Mouse (Mus musculus) heart, adult 10 weeks (tissue): Measurements from ENCODE around the gene Itch. TPM values are rescaled to one million over a fixed set of nuclear protein-coding genes. Genes with fewer than 3 reads are reported as not detected.

Experiments used
- polyA plus RNA-seq: library from polyadenylated mRNA; stranded (reverse); fragments of 350-450 nt; fragmentation: Illumina TruSeq; extraction: RNeasy Lipid Tissue Mini Kit (QIAGEN cat#74804); gene quantifications from one replicate; pipeline ENCODE4 v1.2.3, GENCODE M21; 2014; ENCODE audit warnings: low read depth, low replicate concordance

Gene Itch
- 19.6 TPM for polyA plus RNA-seq

DNA sequence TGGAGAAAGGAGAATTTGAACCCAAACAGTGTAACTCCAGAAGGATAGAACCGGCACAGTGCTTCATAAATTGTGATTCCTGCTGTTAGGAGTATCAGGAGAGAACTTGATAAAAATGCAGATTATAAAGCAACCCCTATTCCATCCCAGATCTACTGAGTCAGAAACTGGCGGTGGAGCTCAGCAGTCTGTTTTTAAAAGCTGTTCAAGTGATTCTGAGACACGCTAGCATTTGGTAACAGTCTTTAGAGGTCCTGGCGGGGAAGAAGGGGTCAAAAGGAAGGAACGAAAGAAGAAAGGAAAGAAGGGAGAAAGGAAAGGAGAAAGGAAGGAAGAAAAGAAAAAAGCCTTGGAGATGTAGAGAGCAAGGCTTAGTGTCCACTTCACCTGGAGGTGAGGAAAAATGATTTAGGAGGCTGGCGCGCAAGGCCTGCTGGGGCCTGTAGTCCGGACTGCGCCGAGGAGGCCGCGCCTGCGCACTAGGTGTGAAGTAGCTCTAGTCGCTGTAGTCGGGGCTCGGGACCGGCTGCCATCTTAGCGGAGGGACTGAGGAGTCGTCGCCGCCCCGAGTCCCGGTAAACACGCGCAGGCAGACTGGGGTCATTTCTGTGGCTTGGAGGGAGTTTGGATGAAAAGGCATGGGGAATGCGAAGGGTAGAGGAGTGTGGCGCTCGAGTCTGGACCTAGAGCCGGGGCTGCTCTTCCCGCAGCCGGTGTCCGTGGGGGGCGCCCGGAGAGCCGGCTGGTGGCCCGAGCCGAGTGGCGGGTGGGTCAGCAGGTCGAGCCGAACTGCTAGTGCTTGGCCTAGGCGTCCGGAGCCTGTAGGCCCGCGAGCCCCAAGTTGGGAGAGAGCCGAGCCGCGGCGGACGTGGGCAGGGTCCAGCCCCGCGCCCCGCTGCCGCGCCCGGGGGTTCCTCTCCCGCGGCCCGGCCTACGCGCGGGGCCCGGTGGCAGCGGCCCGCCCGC lies at the start of gene Itch:
Gene Itch (plus strand): TSS at position 499 of the 966 bp plus-strand sequence.

DNA sequence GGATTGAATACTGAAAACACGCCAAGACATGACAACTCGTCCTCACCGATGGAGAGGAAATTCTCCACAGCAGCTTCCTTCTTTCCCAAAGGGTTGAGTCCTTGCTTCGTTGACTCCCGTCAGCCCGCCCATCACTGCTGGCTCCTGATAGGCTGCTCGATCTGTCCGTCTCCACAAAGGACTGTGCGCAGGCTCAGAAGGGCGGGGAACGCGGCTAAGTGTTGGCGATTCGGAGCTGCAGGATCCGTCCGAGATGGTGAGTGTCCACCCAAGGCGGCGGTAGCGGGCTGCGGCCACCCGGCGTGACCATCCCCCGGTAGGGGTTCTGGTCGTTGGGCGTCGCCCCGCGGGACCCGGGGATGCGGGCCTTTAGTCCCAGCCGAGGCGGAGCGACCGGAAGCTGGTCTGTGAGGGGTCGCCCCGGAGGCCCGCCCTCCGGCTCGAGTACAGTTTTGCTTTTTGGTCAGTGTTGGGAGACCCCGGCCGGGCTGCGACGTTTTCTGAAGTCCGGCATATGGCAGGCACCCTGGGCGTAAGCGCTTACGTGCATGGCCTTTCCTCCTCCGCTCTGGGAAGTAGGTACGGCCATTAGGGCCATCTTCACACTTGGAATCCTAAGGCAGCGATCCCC lies 103.2 kb downstream of the Itch start, which contains the start of gene Dynlrb1:
Gene Dynlrb1 (plus strand): TSS at position 172 of the 631 bp plus-strand sequence.

DNA sequence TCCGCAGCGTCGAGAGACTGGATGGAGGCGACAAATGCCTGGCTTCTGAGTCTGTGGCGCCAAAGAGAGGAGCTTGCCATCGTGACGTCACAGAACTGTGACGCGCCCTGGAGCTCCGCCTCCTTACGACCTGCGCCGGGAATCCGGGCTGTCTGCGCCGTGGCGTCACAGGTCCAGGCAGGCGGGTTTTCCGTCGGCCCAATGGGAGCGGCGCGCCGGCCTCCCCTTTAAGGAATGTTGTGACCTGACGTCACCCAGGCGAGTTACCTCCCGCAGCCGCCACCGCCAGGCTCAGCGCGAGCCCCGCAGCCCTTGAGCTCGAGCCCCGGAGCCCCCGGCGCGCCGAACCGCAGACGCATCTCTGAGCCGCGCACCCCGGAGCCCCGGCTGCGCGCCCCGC lies 142.9 kb downstream of the Itch start, which contains the start of gene Map1lc3a:
Gene Map1lc3a (plus strand): TSS at position 103 of the 400 bp plus-strand sequence.

Other genes with a start within 250 kb of the Itch start
- 72.9 TPM for gene Eif2s2, start 240.6 kb upstream of the Itch start, polyA plus RNA-seq
- 0.34 TPM for gene Gm14226, start 115.2 kb upstream of the Itch start, polyA plus RNA-seq
- 28.2 TPM for gene Ahcy, start 59.0 kb upstream of the Itch start, polyA plus RNA-seq
- gene Dynlrb1, start 103.0 kb downstream of the Itch start, polyA plus RNA-seq = 246 TPM
- gene Map1lc3a, start 142.8 kb downstream of the Itch start, polyA plus RNA-seq = 905 TPM
- 37.9 TPM for gene Pigu, start 223.9 kb downstream of the Itch start, polyA plus RNA-seq
- 449 TPM for gene Trp53inp2, start 247.6 kb downstream of the Itch start, polyA plus RNA-seq